Mouse (Mus musculus) midbrain, embryonic 16.5 days (tissue): Measurements from ENCODE around the gene Gm37240. TPM values are rescaled to one million over a fixed set of nuclear protein-coding genes. Genes with fewer than 3 reads are reported as not detected.

ENCODE experiments used
- ATAC-seq: fragments of 200-750 bp; cut with Nextera tagmentation; 2 replicates; pipeline ENCODE4 v1.8.0; 2017; ENCODE audit warnings: moderate TSS enrichment
- H3K27ac ChIP-seq: fragments of 300-500 bp; sonication (generic); 2 replicates; pipeline ENCODE4 v1.5.1; 2014; ENCODE audit warnings: mild to moderate bottlenecking, low read length, mixed read lengths
- H3K27me3 ChIP-seq: fragments of 300-500 bp; sonication (generic); 2 replicates; pipeline ENCODE4 v1.6.1; 2014; ENCODE audit warnings: low read depth, low read length, mixed read lengths; ENCODE audit not compliant: control insufficient read depth, insufficient read depth
- H3K36me3 ChIP-seq: fragments of 300-500 bp; sonication (generic); 2 replicates; pipeline ENCODE4 v1.6.1; 2014; ENCODE audit warnings: mild to moderate bottlenecking, low read length, moderate library complexity, mixed read lengths; ENCODE audit not compliant: control insufficient read depth, insufficient read depth
- H3K4me1 ChIP-seq: fragments of 300-500 bp; sonication (generic); 2 replicates; pipeline ENCODE4 v1.6.1; 2014; ENCODE audit warnings: mild to moderate bottlenecking, low read length, mixed read lengths; ENCODE audit not compliant: control insufficient read depth, insufficient read depth
- H3K4me2 ChIP-seq: fragments of 300-500 bp; sonication (generic); 2 replicates; pipeline ENCODE4 v1.6.1; 2014; ENCODE audit warnings: mild to moderate bottlenecking, low read length, mixed read lengths
- H3K4me3 ChIP-seq: fragments of 300-500 bp; sonication (generic); 2 replicates; pipeline ENCODE4 v1.5.1; 2014; ENCODE audit warnings: low read depth, mild to moderate bottlenecking, low read length, moderate library complexity, mixed read lengths
- H3K9ac ChIP-seq: fragments of 300-500 bp; sonication (generic); 2 replicates; pipeline ENCODE4 v1.6.1; 2014; ENCODE audit warnings: low read depth, low read length, mixed read lengths
- H3K9me3 ChIP-seq: fragments of 300-500 bp; sonication (generic); replicated peaks from 2 replicates; pipeline ENCODE4 v1.6.1; 2014; ENCODE audit warnings: mild to moderate bottlenecking, low read length, mixed read lengths; ENCODE audit not compliant: control insufficient read depth, poor library complexity, severe bottlenecking
- WGBS: fragments of 180-500 bp; shearing (Covaris S2); extraction: QIAGEN DNeasy Blood & Tissue Kit; methylation state at CpG from one replicate; pipeline ENCODE4 v1.1.7; 2014; 5-methylcytosine and 5-hydroxymethylcytosine counted together
- polyA plus RNA-seq: library from polyadenylated mRNA; unstranded; fragments of >200 nt; fragmentation: Nextera tagmentation; extraction: Ambion mirVana; gene quantifications from 2 replicates; pipeline ENCODE4 v1.2.1, GENCODE M21; 2015

The Gm37240 gene
- polyA plus RNA-seq, 1 experiment from 2014 or later, result 0.26 TPM

GRCm38 (mm10) chr3:84816951-84817350 is 1070.4 kb downstream of the Gm37240 start:
- H3K4me1 ChIP-seq, result peaks cover 30% of the 10 kb centered on the region
- 62% methylated on average over 1 of the region's 1 CpGs for WGBS
- H3K4me3 ChIP-seq, result no peak overlapping the region
- H3K27ac ChIP-seq, result no peak overlapping the region
- H3K27me3 ChIP-seq, result no peaks in the 10 kb centered on the region
- ATAC-seq, result no peak
- H3K36me3 ChIP-seq, result no peaks in the 10 kb centered on the region
- H3K4me2 ChIP-seq, result no peak overlapping the region
- no peaks in the 10 kb centered on the region for H3K9me3 ChIP-seq
- no peak overlapping the region for H3K9ac ChIP-seq

- no peaks in the 10 kb centered on the region for H3K27me3 ChIP-seq
- peaks cover 30% of the 10 kb centered on the region for H3K4me1 ChIP-seq
- H3K9me3 ChIP-seq, result no peaks in the 10 kb centered on the region
- H3K36me3 ChIP-seq, result no peaks in the 10 kb centered on the region
- WGBS, result under 1% methylated on average over 29 of the region's 29 CpGs
- no peak for ATAC-seq
- H3K9ac ChIP-seq, result peak overlapping the region; percentile 80
- H3K4me2 ChIP-seq, result peak overlapping the region; percentile 100
- H3K4me3 ChIP-seq, result peak overlapping the region; percentile 81
- H3K27ac ChIP-seq, result peak overlapping the region; percentile 90
Observed at GRCm38 (mm10) chr3:84815461-84815860, 1071.9 kb downstream of the Gm37240 start.

- Histone ChIP-seq H3K27ac (peak within 1 kb of the TSS; percentile 90), H3K36me3 (no peaks in the 10 kb centered on the region), H3K4me1 (peaks cover 30% of the 10 kb centered on the region), H3K4me3 (peak within 1 kb of the TSS; percentile 81), H3K9me3 (no peaks in the 10 kb centered on the region), H3K27me3 (no peaks in the 10 kb centered on the region), H3K9ac (peak within 1 kb of the TSS; percentile 86), H3K4me2 (peak within 1 kb of the TSS; percentile 100)
- WGBS, result 0% methylated on average over 17 of the region's 76 CpGs
- peak; percentile 74 for ATAC-seq
Observed at GRCm38 (mm10) chr3:84814762-84815381, 1072.4 kb downstream of the Gm37240 start, which contains the start of gene Fbxw7. Gene Fbxw7, plus strand, starts transcription at chr3:84815268.

GRCm38 (mm10) chr3:84814157-84814761 is 1073.1 kb downstream of the Gm37240 start:
- Histone ChIP-seq H3K4me1 (peaks cover 30% of the 10 kb centered on the region), H3K4me2 (peak overlapping the region; percentile 100), H3K9ac (peak overlapping the region; percentile 86), H3K9me3 (no peaks in the 10 kb centered on the region), H3K27me3 (no peaks in the 10 kb centered on the region), H3K36me3 (no peaks in the 10 kb centered on the region), H3K4me3 (peak overlapping the region; percentile 81), H3K27ac (peak overlapping the region; percentile 90)
- peak; percentile 97 for ATAC-seq
- WGBS, result under 1% methylated on average over 51 of the region's 60 CpGs

GRCm38 (mm10) chr3:84813436-84814156 is 1073.7 kb downstream of the Gm37240 start:
- Histone ChIP-seq H3K4me1 (peaks cover 30% of the 10 kb centered on the region), H3K9ac (peak overlapping the region; percentile 86), H3K27ac (peak overlapping the region; percentile 89), H3K9me3 (no peaks in the 10 kb centered on the region), H3K4me3 (peak overlapping the region; percentile 81), H3K27me3 (no peaks in the 10 kb centered on the region), H3K4me2 (peak overlapping the region; percentile 62), H3K36me3 (no peaks in the 10 kb centered on the region)
- peak; percentile 55; the same call in 1 of the 2 replicates for ATAC-seq
- 2% methylated on average over 29 of the region's 29 CpGs for WGBS

- Histone ChIP-seq H3K9me3 (no peaks in the 10 kb centered on the region), H3K4me1 (peaks cover 17% of the 10 kb centered on the region), H3K27ac (no peak overlapping the region), H3K9ac (no peak overlapping the region), H3K36me3 (no peaks in the 10 kb centered on the region), H3K27me3 (no peaks in the 10 kb centered on the region), H3K4me2 (no peak overlapping the region), H3K4me3 (no peak overlapping the region)
- no peak for ATAC-seq
Observed at GRCm38 (mm10) chr3:84810803-84811202, 1076.5 kb downstream of the Gm37240 start.

- ATAC-seq, result no peak
- peaks cover 12% of the 10 kb centered on the region for H3K4me1 ChIP-seq
- H3K36me3 ChIP-seq, result no peaks in the 10 kb centered on the region
- H3K4me2 ChIP-seq, result no peak overlapping the region
- no peaks in the 10 kb centered on the region for H3K9me3 ChIP-seq
- no peak overlapping the region for H3K9ac ChIP-seq
- H3K27ac ChIP-seq, result no peak overlapping the region
- no peak overlapping the region for H3K4me3 ChIP-seq
- H3K27me3 ChIP-seq, result no peaks in the 10 kb centered on the region
Observed at GRCm38 (mm10) chr3:84808906-84809305, 1078.4 kb downstream of the Gm37240 start.

- H3K27me3 ChIP-seq, result no peaks in the 10 kb centered on the region
- H3K36me3 ChIP-seq, result no peaks in the 10 kb centered on the region
- H3K27ac ChIP-seq, result no peak overlapping the region
- no peak overlapping the region for H3K4me2 ChIP-seq
- peaks cover 5% of the 10 kb centered on the region for H3K4me1 ChIP-seq
- H3K4me3 ChIP-seq, result no peak overlapping the region
- H3K9ac ChIP-seq, result no peak overlapping the region
- WGBS, result 78% methylated on average over 3 of the region's 3 CpGs
- ATAC-seq, result no peak
- H3K9me3 ChIP-seq, result no peaks in the 10 kb centered on the region
Observed at GRCm38 (mm10) chr3:84807826-84808225, 1079.5 kb downstream of the Gm37240 start.

GRCm38 (mm10) chr3:84806206-84806605 is 1081.1 kb downstream of the Gm37240 start:
- Histone ChIP-seq H3K27ac (no peak overlapping the region), H3K4me3 (no peak overlapping the region), H3K9me3 (no peaks in the 10 kb centered on the region), H3K4me1 (no peaks in the 10 kb centered on the region), H3K27me3 (no peaks in the 10 kb centered on the region), H3K36me3 (no peaks in the 10 kb centered on the region), H3K9ac (no peak overlapping the region), H3K4me2 (no peak overlapping the region)
- WGBS, result 82% methylated on average over 2 of the region's 2 CpGs
- no peak for ATAC-seq
